Mouse (Mus musculus): ENCODE data around the gene Gm3327. TPM values are rescaled to one million over a fixed set of nuclear protein-coding genes. Genes with fewer than 3 reads are reported as not detected.

The Gm3327 gene
- not detected for polyA plus RNA-seq (2014; fragmentation: Illumina TruSeq; extraction: RNeasy Lipid Tissue Mini Kit (QIAGEN cat#74804))

GRCm38 (mm10) chr14:44123551-44123950, at the start of gene Gm3327:
TSS of gene Gm3327 (plus strand) at chr14:44123851.

GRCm38 (mm10) chr14:44102354-44102753, 21.3 kb upstream of the Gm3327 start, which contains the start of gene Ear2:
TSS of gene Ear2 (plus strand) at chr14:44102654.

Other genes starting within 250 kb of the Gm3327 start
- gene Ear1, start 248.3 kb upstream of the Gm3327 start, polyA plus RNA-seq (2014; fragmentation: Illumina TruSeq; extraction: RNeasy Lipid Tissue Mini Kit (QIAGEN cat#74804)), result not detected
- gene Ear10, start 200.3 kb upstream of the Gm3327 start, polyA plus RNA-seq (2014; fragmentation: Illumina TruSeq; extraction: RNeasy Lipid Tissue Mini Kit (QIAGEN cat#74804)), result not detected
- gene Gm8113, start 198.5 kb upstream of the Gm3327 start, polyA plus RNA-seq (2014; fragmentation: Illumina TruSeq; extraction: RNeasy Lipid Tissue Mini Kit (QIAGEN cat#74804)), result 8.0 TPM
- gene Ang5, start 166.8 kb upstream of the Gm3327 start, polyA plus RNA-seq (2014; fragmentation: Illumina TruSeq; extraction: RNeasy Lipid Tissue Mini Kit (QIAGEN cat#74804)), result not detected
- gene Ang6, start 121.6 kb upstream of the Gm3327 start, polyA plus RNA-seq (2014; fragmentation: Illumina TruSeq; extraction: RNeasy Lipid Tissue Mini Kit (QIAGEN cat#74804)), result not detected
- 25.5 TPM for gene Ear2, start 21.2 kb upstream of the Gm3327 start, polyA plus RNA-seq (2014; fragmentation: Illumina TruSeq; extraction: RNeasy Lipid Tissue Mini Kit (QIAGEN cat#74804))
- not detected for gene Gm8212, start 73.8 kb downstream of the Gm3327 start, polyA plus RNA-seq (2014; fragmentation: Illumina TruSeq; extraction: RNeasy Lipid Tissue Mini Kit (QIAGEN cat#74804))
- gene 4930503E14Rik, start 89.4 kb downstream of the Gm3327 start, polyA plus RNA-seq (2014; fragmentation: Illumina TruSeq; extraction: RNeasy Lipid Tissue Mini Kit (QIAGEN cat#74804)), result not detected
- gene Gm8220, start 161.7 kb downstream of the Gm3327 start, polyA plus RNA-seq (2014; fragmentation: Illumina TruSeq; extraction: RNeasy Lipid Tissue Mini Kit (QIAGEN cat#74804)), result not detected
- not detected for gene Gm5930, start 214.7 kb downstream of the Gm3327 start, polyA plus RNA-seq (2014; fragmentation: Illumina TruSeq; extraction: RNeasy Lipid Tissue Mini Kit (QIAGEN cat#74804))
- not detected for gene Gm8229, start 241.5 kb downstream of the Gm3327 start, polyA plus RNA-seq (2014; fragmentation: Illumina TruSeq; extraction: RNeasy Lipid Tissue Mini Kit (QIAGEN cat#74804))

Data from ovary, adult 10 weeks (tissue).